Mouse (Mus musculus) olfactory bulb, adult 2 months (tissue): ENCODE data around the gene Tmco3. TPM values are rescaled to one million over a fixed set of nuclear protein-coding genes. Genes with fewer than 3 reads are reported as not detected.

Experiments used
- H3K27ac ChIP-seq: fragments of 200-500 bp; 2 replicates; pipeline ENCODE4 v1.5.1; 2012; ENCODE audit warnings: low read depth, low read length; ENCODE audit not compliant: insufficient read depth
- H3K4me1 ChIP-seq: fragments of 200-500 bp; 2 replicates; pipeline ENCODE4 v1.6.1; 2012; ENCODE audit warnings: low read length; ENCODE audit not compliant: control insufficient read depth, insufficient read depth
- H3K4me3 ChIP-seq: fragments of 200-500 bp; 2 replicates; pipeline ENCODE4 v1.5.1; 2012; ENCODE audit warnings: mild to moderate bottlenecking, low read depth, low read length, moderate library complexity; ENCODE audit not compliant: insufficient read depth
- CTCF ChIP-seq: fragments of 200-500 bp; IDR thresholded peaks from 2 replicates; pipeline ENCODE4 v1.5.1; 2012; ENCODE audit warnings: low read depth, mild to moderate bottlenecking, low read length, moderate library complexity; ENCODE audit not compliant: insufficient read depth
- POLR2A ChIP-seq: fragments of 200-500 bp; IDR thresholded peaks from 2 replicates; pipeline ENCODE4 v1.6.1; 2012; ENCODE audit warnings: mild to moderate bottlenecking, low read depth, low read length, moderate library complexity; ENCODE audit not compliant: insufficient read depth
- WGBS: fragments of 180-500 bp; shearing (Covaris S2); methylation state at CpG from one replicate; pipeline ENCODE4 v1.1.7; 2018; 5-methylcytosine and 5-hydroxymethylcytosine counted together
- polyA plus RNA-seq: library from polyadenylated mRNA; stranded (reverse); fragments of >200 nt; gene quantifications from 2 replicates; pipeline ENCODE4 v1.2.4, GENCODE M21; 2012; ENCODE audit warnings: low replicate concordance; ENCODE audit not compliant: missing spikeins, insufficient read depth, insufficient read length

Gene Tmco3
- polyA plus RNA-seq, 1 experiment = not detected

DNA sequence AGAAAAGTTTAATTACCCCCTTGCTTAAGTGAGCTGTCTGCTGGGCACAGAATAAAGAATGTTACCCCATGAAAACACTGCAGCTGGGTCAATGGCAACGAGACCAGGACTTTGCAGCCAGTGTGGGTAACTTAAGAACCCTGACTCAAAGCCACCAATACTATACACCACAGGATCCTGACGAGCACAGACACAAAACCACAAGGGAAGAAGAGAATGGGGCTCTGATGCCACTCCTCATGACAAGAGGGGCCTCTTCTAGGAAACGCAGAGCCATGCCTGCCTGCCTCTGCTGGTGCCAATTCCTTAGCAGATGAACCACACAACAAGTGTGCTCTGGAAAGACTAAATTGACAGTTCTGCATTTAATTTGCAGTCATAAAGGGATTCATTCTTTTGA, 24.6 kb upstream of the Tmco3 start:
- 42% methylated on average over 3 of the region's 3 CpGs for WGBS
- Histone ChIP-seq H3K4me1 (no peaks in the 10 kb centered on the region; the same call in 1 of the 2 replicates), H3K4me3 (no peak overlapping the region), H3K27ac (no peak overlapping the region)
- no peak for TF ChIP-seq POLR2A
- no peak for TF ChIP-seq CTCF

DNA sequence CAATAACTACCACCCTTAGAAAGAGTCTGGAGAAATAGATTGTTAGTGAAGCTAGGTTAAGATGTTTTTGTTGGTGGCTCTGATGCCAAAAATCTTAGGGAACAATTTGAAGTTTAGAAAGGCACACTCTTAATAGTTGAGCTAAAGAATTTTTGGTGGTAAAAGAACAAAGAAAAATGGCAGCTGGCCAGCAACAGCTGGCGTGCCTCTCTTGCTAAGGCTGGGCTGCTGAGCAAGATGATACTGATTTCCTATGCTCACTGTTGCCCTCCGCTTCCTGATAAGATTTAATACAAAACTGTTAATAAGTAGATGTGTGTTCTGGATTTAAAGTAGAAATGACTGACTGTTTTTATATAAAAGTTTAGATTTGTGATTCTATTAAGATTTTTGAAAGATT, 20.4 kb upstream of the Tmco3 start:
- Histone ChIP-seq H3K4me3 (no peak overlapping the region), H3K4me1 (no peaks in the 10 kb centered on the region; the same call in 1 of the 2 replicates), H3K27ac (no peak overlapping the region)
- TF ChIP-seq POLR2A (no peak), CTCF (no peak)
- WGBS = 49% methylated on average over 2 of the region's 2 CpGs

DNA sequence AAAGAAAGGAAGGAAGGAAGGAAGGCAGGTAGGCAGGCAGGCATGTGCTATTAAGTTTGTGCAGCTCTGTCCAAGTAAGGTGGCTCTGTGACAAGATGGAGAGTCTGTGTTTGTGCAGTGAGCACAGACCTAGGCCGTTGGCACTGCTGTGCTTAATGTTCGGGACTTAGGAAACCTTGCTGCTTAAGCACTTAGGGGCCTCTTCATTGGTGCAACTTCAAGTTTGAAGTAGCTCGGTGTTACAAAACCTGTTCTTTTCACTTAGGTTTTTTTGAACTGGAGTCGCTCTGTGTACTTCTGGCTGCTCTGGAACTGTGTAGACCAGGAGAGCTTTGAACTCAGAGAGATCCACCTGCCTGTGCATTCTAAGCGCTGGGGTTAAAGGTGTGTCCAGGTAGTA, 15.2 kb upstream of the Tmco3 start:
- Histone ChIP-seq H3K4me1 (no peaks in the 10 kb centered on the region), H3K4me3 (no peak overlapping the region), H3K27ac (no peak overlapping the region)
- TF ChIP-seq POLR2A (no peak), CTCF (no peak)
- WGBS = 92% methylated on average over 5 of the region's 5 CpGs

DNA sequence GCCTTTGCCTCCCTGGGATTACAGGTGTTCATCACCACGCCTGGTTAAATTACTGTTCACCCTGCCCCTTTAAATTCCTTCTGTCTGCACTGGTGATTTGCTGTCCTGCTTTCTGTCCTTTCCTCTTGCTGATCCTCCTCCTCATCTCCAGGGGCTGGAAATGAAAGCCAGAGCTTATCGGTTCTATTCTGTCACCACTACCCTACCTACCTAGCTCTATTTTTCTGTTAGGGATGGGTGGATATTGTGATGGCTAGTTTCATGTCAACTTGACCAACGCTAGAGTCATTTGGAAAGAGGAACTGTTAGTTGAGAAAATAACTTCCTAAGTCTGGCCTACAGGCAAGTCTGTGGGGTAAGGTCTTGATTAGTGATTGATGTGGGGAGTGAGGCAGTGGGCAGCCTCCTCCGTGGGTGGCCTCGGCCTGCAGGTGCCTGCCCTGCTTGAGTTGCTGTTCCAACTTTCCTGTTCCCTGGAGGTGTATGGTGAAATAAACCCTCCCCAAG, 11.0 kb upstream of the Tmco3 start:
- 86% methylated on average over 5 of the region's 5 CpGs for WGBS
- Histone ChIP-seq H3K4me1 (no peaks in the 10 kb centered on the region), H3K4me3 (no peak overlapping the region), H3K27ac (no peak overlapping the region)
- TF ChIP-seq CTCF = no peak
- no peak for TF ChIP-seq POLR2A

DNA sequence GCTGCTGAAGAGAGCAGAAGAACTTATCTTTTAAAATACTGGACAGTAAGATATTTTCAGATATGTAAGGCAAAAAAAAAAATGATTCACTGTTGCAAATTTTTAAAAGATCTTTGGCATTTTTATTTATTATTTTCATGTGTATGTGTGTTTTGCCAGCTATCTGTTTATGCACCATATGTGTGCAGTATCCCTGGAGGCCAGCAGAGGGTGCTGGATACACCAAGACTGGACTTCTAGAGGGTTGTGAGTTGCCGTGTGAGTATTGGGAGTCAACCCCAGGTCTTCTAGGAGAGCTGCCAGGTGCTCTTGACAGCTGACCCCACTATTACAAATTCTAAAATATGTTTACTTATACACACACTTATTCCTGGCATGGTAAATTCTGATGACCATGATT, 4.8 kb upstream of the Tmco3 start:
- TF ChIP-seq CTCF = no peak
- TF ChIP-seq POLR2A = no peak
- Histone ChIP-seq H3K4me3 (no peak overlapping the region), H3K4me1 (peaks cover 3% of the 10 kb centered on the region), H3K27ac (no peak overlapping the region)
- WGBS = 81% methylated on average over 1 of the region's 1 CpGs

DNA sequence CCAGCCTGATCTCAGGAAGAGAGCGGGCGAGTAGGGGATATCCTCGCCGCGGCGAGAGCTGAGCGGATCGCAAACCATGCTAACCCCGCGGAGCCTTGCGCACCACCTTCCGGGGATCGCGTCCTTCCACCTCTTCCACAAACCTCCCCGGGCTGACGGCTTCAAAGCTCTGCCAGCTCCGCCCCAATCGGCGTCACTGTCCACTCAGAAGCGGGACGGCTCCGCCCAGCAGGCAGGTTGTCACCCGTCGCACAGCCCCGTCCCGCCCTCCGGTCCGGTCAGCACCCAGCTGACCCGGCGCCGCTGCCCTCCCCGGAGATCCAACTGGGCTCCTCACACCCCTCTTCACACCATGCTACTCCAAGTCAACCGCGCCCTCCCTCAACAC, 692 bp upstream of the Tmco3 start:
- WGBS = under 1% methylated on average over 34 of the region's 34 CpGs
- TF ChIP-seq POLR2A = no peak
- no peak for TF ChIP-seq CTCF
- H3K27ac ChIP-seq = peak overlapping the region; percentile 50
- peaks cover 9% of the 10 kb centered on the region for H3K4me1 ChIP-seq
- peak overlapping the region; percentile 80 for H3K4me3 ChIP-seq

DNA sequence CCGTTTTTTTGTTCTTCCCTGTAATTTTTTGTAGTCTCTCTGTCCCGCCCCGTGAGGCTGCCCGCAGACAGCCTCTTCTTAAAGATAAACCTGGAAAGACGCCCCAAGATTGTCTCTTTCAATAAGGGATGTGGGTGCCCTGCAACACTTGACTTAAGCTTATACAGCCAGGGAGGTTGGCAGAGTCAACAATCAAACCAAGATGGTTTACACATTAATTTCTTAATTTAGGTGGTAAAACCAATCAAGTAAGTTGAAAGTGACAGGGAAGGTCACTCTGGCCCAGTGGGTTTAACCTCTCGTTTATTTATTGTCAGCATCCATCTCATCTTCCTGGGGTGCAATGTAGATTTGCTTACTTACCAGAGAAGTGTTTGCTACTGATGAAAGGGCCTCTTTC, 656 bp downstream of the Tmco3 start:
- H3K27ac ChIP-seq = no peak overlapping the region
- peaks cover 9% of the 10 kb centered on the region for H3K4me1 ChIP-seq
- peak overlapping the region; percentile 80 for H3K4me3 ChIP-seq
- WGBS = 2% methylated on average over 6 of the region's 6 CpGs
- TF ChIP-seq CTCF = no peak
- TF ChIP-seq POLR2A = no peak

DNA sequence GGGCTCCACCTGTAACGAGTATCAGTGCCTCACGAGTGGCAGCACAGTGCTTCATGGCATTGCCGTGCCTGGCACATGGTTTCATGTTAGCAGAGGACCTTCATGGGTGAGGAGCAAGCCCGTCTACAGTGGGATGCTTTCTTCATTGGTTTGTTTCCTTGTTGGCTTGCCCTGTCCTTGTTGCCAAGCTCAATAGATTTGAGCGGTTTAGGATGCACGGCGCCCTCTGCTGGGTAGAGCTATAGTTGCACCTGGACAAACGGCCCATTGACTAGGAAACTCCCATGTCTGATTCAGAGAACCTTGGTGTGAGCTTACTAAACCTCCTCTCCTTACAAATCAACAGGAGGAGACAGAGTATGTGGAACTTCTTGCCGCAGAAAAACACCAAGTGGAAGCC, 4.4 kb downstream of the Tmco3 start:
- 27% methylated on average over 9 of the region's 9 CpGs for WGBS
- H3K27ac ChIP-seq = no peak overlapping the region
- H3K4me3 ChIP-seq = no peak overlapping the region
- peaks cover 6% of the 10 kb centered on the region; the same call in 1 of the 2 replicates for H3K4me1 ChIP-seq
- TF ChIP-seq POLR2A (no peak), CTCF (0 out of 2 replicates have a peak, but pooled peaks have one; percentile 6)

DNA sequence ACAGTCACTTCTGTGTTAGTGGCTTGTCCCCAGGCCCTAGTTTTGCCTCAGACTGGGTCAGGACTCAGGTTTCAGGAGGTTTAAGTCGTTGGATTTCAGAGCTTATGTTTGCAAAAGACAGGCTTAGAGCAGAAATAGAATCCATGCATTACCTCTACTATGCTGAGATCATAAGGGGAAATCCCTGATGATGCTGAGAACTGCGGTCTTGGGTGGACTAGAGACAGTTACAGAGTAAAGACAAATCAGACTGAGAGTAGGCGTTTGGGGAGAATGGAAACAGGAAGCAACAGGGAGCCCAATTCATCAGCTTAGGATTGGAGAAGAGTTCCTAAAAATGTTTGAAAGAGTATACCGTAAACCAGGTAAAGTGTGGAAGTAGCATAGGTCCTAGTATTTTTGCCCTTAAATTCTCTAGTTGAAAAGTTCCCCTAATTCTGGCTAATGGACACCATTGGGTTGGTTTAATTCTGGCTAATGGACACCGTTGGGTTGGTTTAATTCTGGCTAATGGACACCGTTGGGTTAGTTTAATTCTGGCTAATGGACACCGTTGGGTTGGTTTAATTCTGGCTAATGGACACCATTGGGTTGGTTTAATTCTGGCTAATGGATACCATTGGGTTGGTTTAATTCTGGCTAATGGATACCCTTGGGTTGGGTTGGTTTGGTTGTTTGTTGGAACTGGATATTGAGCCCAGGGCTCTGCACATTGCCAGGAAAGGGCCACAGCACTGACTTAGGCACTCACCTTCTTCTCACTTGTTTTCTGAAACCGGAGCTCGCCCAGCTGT, 5.9 kb downstream of the Tmco3 start:
- WGBS = 95% methylated on average over 9 of the region's 9 CpGs
- no peak overlapping the region for H3K27ac ChIP-seq
- peaks cover 6% of the 10 kb centered on the region; the same call in 1 of the 2 replicates for H3K4me1 ChIP-seq
- no peak overlapping the region for H3K4me3 ChIP-seq
- no peak for TF ChIP-seq CTCF
- TF ChIP-seq POLR2A = no peak

DNA sequence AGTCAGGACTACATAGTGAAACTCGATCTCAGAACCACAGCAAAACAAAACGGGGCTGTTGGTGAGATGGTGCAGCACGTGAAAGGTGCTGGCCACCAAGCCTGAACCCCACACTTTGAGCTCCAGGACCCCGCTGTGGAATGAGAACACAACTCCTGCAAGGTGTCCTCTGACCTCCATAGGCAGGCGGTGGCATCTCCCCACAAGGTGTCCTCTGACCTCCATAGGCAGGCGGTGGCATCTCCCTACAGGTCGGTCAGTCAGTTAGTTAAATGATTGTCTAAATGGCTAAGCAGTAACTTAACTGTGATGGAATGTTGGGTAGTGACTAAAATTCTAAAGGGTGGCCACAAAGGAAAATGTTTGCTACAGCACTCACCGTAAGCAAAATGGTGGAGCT, 11.6 kb downstream of the Tmco3 start:
- 97% methylated on average over 8 of the region's 8 CpGs for WGBS
- TF ChIP-seq POLR2A (no peak), CTCF (no peak)
- no peaks in the 10 kb centered on the region for H3K4me1 ChIP-seq
- H3K4me3 ChIP-seq = no peak overlapping the region
- no peak overlapping the region for H3K27ac ChIP-seq
